Mouse (Mus musculus): Measurements from ENCODE around the gene Fer.

The Fer gene

GRCm38 (mm10) chr17:63864171-63864571 is 1.3 kb downstream of the Fer start:
- CTCF ChIA-PET = no interaction called here

GRCm38 (mm10) chr17:63871773-63872172 is 8.9 kb downstream of the Fer start:
- CTCF ChIA-PET = interaction anchor here (0.6 kb wide), 1 partner anchor 1714 kb away, joined by 3 read pairs; no protein-coding TSS in a partner anchor

GRCm38 (mm10) chr17:63878889-63879288 is 16.0 kb downstream of the Fer start:
- CTCF ChIA-PET = no interaction called here

GRCm38 (mm10) chr17:63880009-63880408 is 17.1 kb downstream of the Fer start:
- CTCF ChIA-PET = no interaction called here

- CTCF ChIA-PET = no interaction called here
These were observed 24.1 kb downstream of the Fer start for GRCm38 (mm10) chr17:63886988-63887387.

- CTCF ChIA-PET = no interaction called here
These were observed 27.7 kb downstream of the Fer start for GRCm38 (mm10) chr17:63890611-63891010.

- CTCF ChIA-PET = no interaction called here
These were observed 33.0 kb downstream of the Fer start for GRCm38 (mm10) chr17:63895829-63896228.

- CTCF ChIA-PET = no interaction called here
These were observed 34.2 kb downstream of the Fer start for GRCm38 (mm10) chr17:63897050-63897449.

- CTCF ChIA-PET = no interaction called here
These were observed 46.4 kb downstream of the Fer start for GRCm38 (mm10) chr17:63909297-63909696.

GRCm38 (mm10) chr17:63921601-63922203 is 58.8 kb downstream of the Fer start:
- CTCF ChIA-PET = no interaction called here

- CTCF ChIA-PET = no interaction called here
These were observed 62.7 kb downstream of the Fer start for GRCm38 (mm10) chr17:63925581-63925980.

GRCm38 (mm10) chr17:63930634-63931033 is 67.8 kb downstream of the Fer start:
- CTCF ChIA-PET = no interaction called here

- CTCF ChIA-PET = no interaction called here
These were observed 68.7 kb downstream of the Fer start for GRCm38 (mm10) chr17:63931556-63931955.

GRCm38 (mm10) chr17:63935408-63935807 is 72.5 kb downstream of the Fer start:
- CTCF ChIA-PET = no interaction called here

GRCm38 (mm10) chr17:63937886-63938285 is 75.0 kb downstream of the Fer start:
- CTCF ChIA-PET = no interaction called here

GRCm38 (mm10) chr17:63946772-63947171 is 83.9 kb downstream of the Fer start:
- CTCF ChIA-PET = no interaction called here

- CTCF ChIA-PET = no interaction called here
These were observed 85.9 kb downstream of the Fer start for GRCm38 (mm10) chr17:63948811-63949210.

- CTCF ChIA-PET = no interaction called here
These were observed 88.6 kb downstream of the Fer start for GRCm38 (mm10) chr17:63951436-63951835.

GRCm38 (mm10) chr17:63967091-63967490 is 104.2 kb downstream of the Fer start:
- CTCF ChIA-PET = interaction anchor here (0.6 kb wide), 1 partner anchor 29 kb away, joined by 4 read pairs; no protein-coding TSS in a partner anchor

GRCm38 (mm10) chr17:63969448-63969847 is 106.6 kb downstream of the Fer start:
- CTCF ChIA-PET = no interaction called here

GRCm38 (mm10) chr17:63970239-63970638 is 107.4 kb downstream of the Fer start:
- CTCF ChIA-PET = no interaction called here

GRCm38 (mm10) chr17:63970939-63971338 is 108.1 kb downstream of the Fer start:
- CTCF ChIA-PET = no interaction called here

- CTCF ChIA-PET = no interaction called here
These were observed 109.3 kb downstream of the Fer start for GRCm38 (mm10) chr17:63972181-63972580.

GRCm38 (mm10) chr17:63973806-63974205 is 110.9 kb downstream of the Fer start:
- CTCF ChIA-PET = no interaction called here
